Mouse (Mus musculus): ENCODE data around the gene Zdhhc25. TPM values are rescaled to one million over a fixed set of nuclear protein-coding genes. Genes with fewer than 3 reads are reported as not detected.

Gene Zdhhc25
- polyA plus RNA-seq, 2 experiments, result not detected

- no peak for TF ChIP-seq CTCF (IDR thresholded peaks at IDR 0.05; ENCODE audit: low read depth)
- 58% methylated on average over 9 of the region's 9 CpGs for WGBS (ENCODE audit: insufficient replicate concordance)
- Histone ChIP-seq H3K9ac (replicated peaks) (no peak overlapping the region), H3K4me3 (ENCODE audit: insufficient read depth in 1 of 2, low read depth in 2 of 2, low read length in 2 of 2) (no peak overlapping the region), H3K27me3 (ENCODE audit: control insufficient read depth, insufficient read depth, low read length) (no peaks in the 10 kb centered on the region), H3K4me1 (replicated peaks; ENCODE audit: control insufficient read depth in 2 of 2, insufficient read depth in 2 of 2, low read length in 1 of 2) (no peaks in the 10 kb centered on the region), H3K36me3 (replicated peaks; ENCODE audit: control insufficient read depth, insufficient read depth, low read depth) (no peaks in the 10 kb centered on the region), H3K4me2 (ENCODE audit: low read depth) (no peak overlapping the region), H3K27ac (no peak overlapping the region), H3K9me3 (ENCODE audit: control insufficient read depth, low read length) (no peaks in the 10 kb centered on the region)
- ATAC-seq (ENCODE audit: insufficient read depth), result no peak
- no peak for DNase-seq (ENCODE audit: low read depth in 3 of 3, low spot score in 3 of 3)
These were observed 3.1 kb downstream of the Zdhhc25 start for GRCm38 (mm10) chr15:88603091-88603732.

- DNase-seq (ENCODE audit: low read depth in 3 of 3, low spot score in 3 of 3) (no peak), ATAC-seq (ENCODE audit: insufficient read depth) (no peak)
- no peak overlapping the region for H3K4me3 ChIP-seq (ENCODE audit: insufficient read depth in 1 of 2, low read depth in 2 of 2, low read length in 2 of 2)
- WGBS (ENCODE audit: insufficient replicate concordance), result 77% methylated on average over 1 of the region's 1 CpGs
- no peaks in the 10 kb centered on the region for H3K27me3 ChIP-seq (ENCODE audit: control insufficient read depth, insufficient read depth, low read length)
- H3K9ac ChIP-seq (replicated peaks), result no peak overlapping the region
- H3K36me3 ChIP-seq (replicated peaks; ENCODE audit: control insufficient read depth, insufficient read depth, low read depth), result no peaks in the 10 kb centered on the region
- H3K27ac ChIP-seq, result no peak overlapping the region
- no peaks in the 10 kb centered on the region for H3K9me3 ChIP-seq (ENCODE audit: control insufficient read depth, low read length)
- TF ChIP-seq CTCF (IDR thresholded peaks at IDR 0.05; ENCODE audit: low read depth) (no peak), EP300 (IDR thresholded peaks at IDR 0.05; ENCODE audit: low read depth) (no peak)
- no peaks in the 10 kb centered on the region for H3K4me1 ChIP-seq (replicated peaks; ENCODE audit: control insufficient read depth in 2 of 2, insufficient read depth in 2 of 2, low read length in 1 of 2)
- no peak overlapping the region for H3K4me2 ChIP-seq (ENCODE audit: low read depth)
These were observed 3.6 kb downstream of the Zdhhc25 start for GRCm38 (mm10) chr15:88603733-88604119.

- no peak overlapping the region for H3K4me3 ChIP-seq (ENCODE audit: insufficient read depth in 1 of 2, low read depth in 2 of 2, low read length in 2 of 2)
- no peak for TF ChIP-seq EP300 (IDR thresholded peaks at IDR 0.05; ENCODE audit: low read depth)
- no peak for TF ChIP-seq CTCF (IDR thresholded peaks at IDR 0.05; ENCODE audit: low read depth)
- H3K4me1 ChIP-seq (replicated peaks; ENCODE audit: control insufficient read depth in 2 of 2, insufficient read depth in 2 of 2, low read length in 1 of 2), result no peaks in the 10 kb centered on the region
- no peak overlapping the region for H3K9ac ChIP-seq (replicated peaks)
- 70% methylated on average over 17 of the region's 17 CpGs for WGBS (ENCODE audit: insufficient replicate concordance)
- ATAC-seq (ENCODE audit: insufficient read depth), result no peak
- no peak overlapping the region for H3K4me2 ChIP-seq (ENCODE audit: low read depth)
- H3K9me3 ChIP-seq (ENCODE audit: control insufficient read depth, low read length), result no peaks in the 10 kb centered on the region
- no peaks in the 10 kb centered on the region for H3K27me3 ChIP-seq (ENCODE audit: control insufficient read depth, insufficient read depth, low read length)
- no peaks in the 10 kb centered on the region for H3K36me3 ChIP-seq (replicated peaks; ENCODE audit: control insufficient read depth, insufficient read depth, low read depth)
- DNase-seq (ENCODE audit: low read depth in 3 of 3, low spot score in 3 of 3), result no peak
- no peak overlapping the region for H3K27ac ChIP-seq
These were observed 4.7 kb downstream of the Zdhhc25 start for GRCm38 (mm10) chr15:88604669-88605414.

GRCm38 (mm10) chr15:88605415-88605785 is 5.3 kb downstream of the Zdhhc25 start:
- no peak overlapping the region for H3K9ac ChIP-seq (replicated peaks)
- no peaks in the 10 kb centered on the region for H3K27me3 ChIP-seq (ENCODE audit: control insufficient read depth, insufficient read depth, low read length)
- no peaks in the 10 kb centered on the region for H3K4me1 ChIP-seq (replicated peaks; ENCODE audit: control insufficient read depth in 2 of 2, insufficient read depth in 2 of 2, low read length in 1 of 2)
- 67% methylated on average over 5 of the region's 5 CpGs for WGBS (ENCODE audit: insufficient replicate concordance)
- no peak overlapping the region for H3K4me2 ChIP-seq (ENCODE audit: low read depth)
- DNase-seq (ENCODE audit: low read depth in 3 of 3, low spot score in 3 of 3) (no peak), ATAC-seq (ENCODE audit: insufficient read depth) (no peak)
- TF ChIP-seq EP300 (IDR thresholded peaks at IDR 0.05; ENCODE audit: low read depth) (no peak), CTCF (IDR thresholded peaks at IDR 0.05; ENCODE audit: low read depth) (no peak)
- no peaks in the 10 kb centered on the region for H3K36me3 ChIP-seq (replicated peaks; ENCODE audit: control insufficient read depth, insufficient read depth, low read depth)
- no peaks in the 10 kb centered on the region for H3K9me3 ChIP-seq (ENCODE audit: control insufficient read depth, low read length)
- H3K4me3 ChIP-seq (ENCODE audit: insufficient read depth in 1 of 2, low read depth in 2 of 2, low read length in 2 of 2), result no peak overlapping the region
- H3K27ac ChIP-seq, result no peak overlapping the region

- Histone ChIP-seq H3K4me2 (ENCODE audit: low read depth) (no peak overlapping the region), H3K4me3 (ENCODE audit: insufficient read depth in 1 of 2, low read depth in 2 of 2, low read length in 2 of 2) (no peak overlapping the region), H3K9ac (replicated peaks) (no peak overlapping the region), H3K36me3 (replicated peaks; ENCODE audit: control insufficient read depth, insufficient read depth, low read depth) (no peaks in the 10 kb centered on the region), H3K27me3 (ENCODE audit: control insufficient read depth, insufficient read depth, low read length) (no peaks in the 10 kb centered on the region), H3K27ac (no peak overlapping the region), H3K9me3 (ENCODE audit: control insufficient read depth, low read length) (no peaks in the 10 kb centered on the region), H3K4me1 (replicated peaks; ENCODE audit: control insufficient read depth in 2 of 2, insufficient read depth in 2 of 2, low read length in 1 of 2) (no peaks in the 10 kb centered on the region)
- no peak for ATAC-seq (ENCODE audit: insufficient read depth)
- no peak for DNase-seq (ENCODE audit: low read depth in 3 of 3, low spot score in 3 of 3)
- WGBS (ENCODE audit: insufficient replicate concordance), result 76% methylated on average over 16 of the region's 16 CpGs
- no peak for TF ChIP-seq CTCF (IDR thresholded peaks at IDR 0.05; ENCODE audit: low read depth)
- TF ChIP-seq EP300 (IDR thresholded peaks at IDR 0.05; ENCODE audit: low read depth), result no peak
These were observed 17.0 kb downstream of the Zdhhc25 start for GRCm38 (mm10) chr15:88617125-88617524.

Data from liver, embryonic 14.5 days (tissue).